Mouse (Mus musculus): Measurements from ENCODE around the gene Agrp. TPM values are rescaled to one million over a fixed set of nuclear protein-coding genes. Genes with fewer than 3 reads are reported as not detected.
A peak's percentile ranks its signal among the peaks of the same experiment; 100 is the strongest.

Agrp gene
- polyA plus RNA-seq, 1 experiment from 2014 or later: 0.73 TPM

DNA sequence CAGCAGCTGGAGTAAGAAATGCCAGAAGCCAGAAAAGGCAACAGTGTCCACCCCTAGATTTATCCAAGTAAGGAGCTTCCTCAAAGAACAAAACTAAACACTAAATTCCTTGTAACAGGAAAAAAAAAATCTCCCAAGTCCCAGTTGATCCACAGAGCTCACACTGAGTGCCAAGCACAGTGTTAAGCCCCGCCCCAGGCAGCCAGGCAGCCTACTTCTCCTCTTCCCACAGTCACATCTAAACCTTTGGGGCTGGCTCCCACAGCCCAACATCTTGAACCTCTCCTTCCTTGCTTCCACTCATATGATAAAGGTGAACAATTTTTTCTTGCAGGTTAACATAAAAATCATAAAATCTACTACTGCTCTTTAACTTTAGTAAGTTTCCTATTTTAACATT lies 73.3 kb downstream of the Agrp start:
- no peak overlapping the region for H3K4me3 ChIP-seq (ENCODE audit: low read depth, low read length)
- DNase-seq (ENCODE audit: low spot score): no peak
- H3K36me3 ChIP-seq (ENCODE audit: control insufficient read depth, insufficient read depth, low read length): no peaks in the 10 kb centered on the region; the same call in 1 of the 2 replicates
- H3K27me3 ChIP-seq (ENCODE audit: control insufficient read depth, insufficient read depth, low read length): no peaks in the 10 kb centered on the region
- no peak for ATAC-seq (ENCODE audit: insufficient number of reproducible peaks, low FRiP score, low TSS enrichment, low read depth)
- H3K27ac ChIP-seq (replicated peaks; ENCODE audit: low read depth, low read length): no peak overlapping the region
- H3K9me3 ChIP-seq (ENCODE audit: control insufficient read depth, low read length): no peaks in the 10 kb centered on the region
- no peak overlapping the region for H3K9ac ChIP-seq (ENCODE audit: low read length)
- H3K4me2 ChIP-seq (ENCODE audit: low read depth, severe bottlenecking): no peak overlapping the region
- H3K4me1 ChIP-seq (ENCODE audit: control insufficient read depth, insufficient read depth, low read length): peaks cover 8% of the 10 kb centered on the region
- 83% methylated on average over 1 of the region's 1 CpGs for WGBS

DNA sequence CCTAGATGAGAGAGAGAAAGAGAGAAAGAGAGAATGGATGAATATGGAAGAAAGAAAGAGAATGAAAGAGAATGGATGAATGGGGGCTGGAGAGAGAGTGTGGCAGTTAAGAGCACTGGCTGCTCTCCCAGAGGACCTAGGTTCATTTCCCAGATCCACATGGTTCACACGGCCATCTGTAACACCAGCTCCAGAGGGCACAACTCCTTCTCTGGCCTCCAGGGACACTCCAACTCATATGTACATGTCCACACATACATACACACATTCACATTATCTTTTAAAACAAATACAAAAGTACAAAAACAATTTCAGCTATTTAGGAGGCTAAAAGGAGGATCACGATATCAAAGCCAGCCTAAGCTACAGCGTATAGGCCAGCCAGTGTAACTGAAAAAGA lies 74.3 kb downstream of the Agrp start:
- H3K4me3 ChIP-seq (ENCODE audit: low read depth, low read length): no peak overlapping the region
- DNase-seq (ENCODE audit: low spot score) (no peak), ATAC-seq (ENCODE audit: insufficient number of reproducible peaks, low FRiP score, low TSS enrichment, low read depth) (no peak)
- H3K9ac ChIP-seq (ENCODE audit: low read length): no peak overlapping the region
- no peaks in the 10 kb centered on the region for H3K27me3 ChIP-seq (ENCODE audit: control insufficient read depth, insufficient read depth, low read length)
- H3K36me3 ChIP-seq (ENCODE audit: control insufficient read depth, insufficient read depth, low read length): no peaks in the 10 kb centered on the region; the same call in 1 of the 2 replicates
- peaks cover 8% of the 10 kb centered on the region for H3K4me1 ChIP-seq (ENCODE audit: control insufficient read depth, insufficient read depth, low read length)
- no peak overlapping the region for H3K27ac ChIP-seq (replicated peaks; ENCODE audit: low read depth, low read length)
- no peaks in the 10 kb centered on the region for H3K9me3 ChIP-seq (ENCODE audit: control insufficient read depth, low read length)
- WGBS: 93% methylated on average over 3 of the region's 3 CpGs
- H3K4me2 ChIP-seq (ENCODE audit: low read depth, severe bottlenecking): no peak overlapping the region

DNA sequence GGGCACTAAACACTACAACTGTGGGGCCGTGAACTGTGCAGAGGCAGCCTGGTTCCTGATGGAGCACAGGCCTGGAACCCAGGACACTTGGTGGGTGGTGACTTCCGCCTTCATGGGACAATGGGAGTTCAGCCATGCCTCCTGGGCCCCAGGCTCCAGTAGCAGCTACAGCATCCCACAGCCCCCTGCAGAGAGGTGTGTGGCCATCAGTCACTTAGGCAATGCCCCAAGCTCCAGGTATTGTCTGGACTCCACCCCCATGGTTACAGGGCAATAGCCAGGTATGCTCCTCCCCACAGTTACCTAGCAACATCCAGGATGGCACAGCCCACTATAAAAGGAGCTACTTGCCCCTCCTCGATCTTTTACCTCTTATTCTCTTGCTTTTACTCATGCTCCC lies 82.0 kb downstream of the Agrp start:
- H3K4me3 ChIP-seq (ENCODE audit: low read depth, low read length): no peak overlapping the region
- 80% methylated on average over 3 of the region's 3 CpGs for WGBS
- H3K36me3 ChIP-seq (ENCODE audit: control insufficient read depth, insufficient read depth, low read length): no peaks in the 10 kb centered on the region; the same call in none of the 2 replicates
- no peaks in the 10 kb centered on the region for H3K4me1 ChIP-seq (ENCODE audit: control insufficient read depth, insufficient read depth, low read length)
- no peak overlapping the region for H3K9ac ChIP-seq (ENCODE audit: low read length)
- DNase-seq (ENCODE audit: low spot score) (no peak), ATAC-seq (ENCODE audit: insufficient number of reproducible peaks, low FRiP score, low TSS enrichment, low read depth) (no peak)
- H3K27ac ChIP-seq (replicated peaks; ENCODE audit: low read depth, low read length): no peak overlapping the region
- no peak overlapping the region for H3K4me2 ChIP-seq (ENCODE audit: low read depth, severe bottlenecking)
- H3K9me3 ChIP-seq (ENCODE audit: control insufficient read depth, low read length): no peaks in the 10 kb centered on the region
- no peaks in the 10 kb centered on the region for H3K27me3 ChIP-seq (ENCODE audit: control insufficient read depth, insufficient read depth, low read length)

DNA sequence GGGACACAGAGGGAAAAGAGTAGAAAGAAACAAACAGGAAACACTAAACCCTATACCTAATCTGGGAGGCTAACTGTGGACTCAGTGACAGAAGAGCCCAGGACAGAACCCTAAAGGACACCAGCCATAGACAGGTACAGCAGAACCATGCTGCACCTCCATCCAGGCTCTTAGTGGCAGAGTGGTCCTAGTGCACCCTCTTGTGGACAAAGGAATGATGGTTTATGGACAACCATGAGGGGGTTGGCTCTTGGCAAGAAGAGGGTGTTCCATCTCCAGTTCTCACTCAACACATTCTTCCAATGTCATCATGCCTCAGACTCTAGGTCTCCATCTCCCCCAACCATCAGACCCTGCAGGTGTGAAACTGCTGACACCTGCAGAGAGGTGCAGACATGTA lies 83.1 kb downstream of the Agrp start:
- H3K4me1 ChIP-seq (ENCODE audit: control insufficient read depth, insufficient read depth, low read length): no peaks in the 10 kb centered on the region
- no peak overlapping the region for H3K9ac ChIP-seq (ENCODE audit: low read length)
- DNase-seq (ENCODE audit: low spot score) (peak; percentile 73), ATAC-seq (ENCODE audit: insufficient number of reproducible peaks, low FRiP score, low TSS enrichment, low read depth) (no peak)
- H3K36me3 ChIP-seq (ENCODE audit: control insufficient read depth, insufficient read depth, low read length): no peaks in the 10 kb centered on the region; the same call in 1 of the 2 replicates
- no peaks in the 10 kb centered on the region for H3K27me3 ChIP-seq (ENCODE audit: control insufficient read depth, insufficient read depth, low read length)
- H3K4me2 ChIP-seq (ENCODE audit: low read depth, severe bottlenecking): no peak overlapping the region
- H3K9me3 ChIP-seq (ENCODE audit: control insufficient read depth, low read length): no peaks in the 10 kb centered on the region
- no peak overlapping the region for H3K4me3 ChIP-seq (ENCODE audit: low read depth, low read length)
- no peak overlapping the region for H3K27ac ChIP-seq (replicated peaks; ENCODE audit: low read depth, low read length)

DNA sequence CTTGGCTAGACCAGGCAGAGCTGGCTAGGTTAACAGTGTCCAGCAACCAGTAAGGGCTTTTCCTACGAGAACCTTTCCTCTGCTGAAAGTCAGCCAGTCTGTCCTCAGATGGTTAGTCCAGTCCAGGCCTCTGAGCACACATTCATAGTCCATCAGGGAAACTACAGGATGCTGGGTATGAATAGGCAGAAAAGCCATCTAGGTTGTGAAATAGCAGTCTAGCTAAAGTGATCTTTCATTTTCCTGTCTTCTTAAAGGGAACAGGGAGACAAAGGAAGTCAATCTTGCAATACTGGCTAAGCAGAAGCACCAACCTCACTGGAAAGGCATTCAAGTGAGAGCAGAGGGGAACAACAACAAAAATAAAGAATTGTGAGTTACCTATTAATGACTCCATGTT lies 84.4 kb downstream of the Agrp start:
- Histone ChIP-seq H3K9me3 (ENCODE audit: control insufficient read depth, low read length) (no peaks in the 10 kb centered on the region), H3K4me2 (ENCODE audit: low read depth, severe bottlenecking) (no peak overlapping the region), H3K4me1 (ENCODE audit: control insufficient read depth, insufficient read depth, low read length) (no peaks in the 10 kb centered on the region), H3K4me3 (ENCODE audit: low read depth, low read length) (no peak overlapping the region), H3K36me3 (ENCODE audit: control insufficient read depth, insufficient read depth, low read length) (no peaks in the 10 kb centered on the region; the same call in 1 of the 2 replicates), H3K27ac (replicated peaks; ENCODE audit: low read depth, low read length) (no peak overlapping the region), H3K9ac (ENCODE audit: low read length) (no peak overlapping the region), H3K27me3 (ENCODE audit: control insufficient read depth, insufficient read depth, low read length) (no peaks in the 10 kb centered on the region)
- WGBS: 78% methylated on average over 1 of the region's 1 CpGs
- ATAC-seq (ENCODE audit: insufficient number of reproducible peaks, low FRiP score, low TSS enrichment, low read depth) (no peak), DNase-seq (ENCODE audit: low spot score) (no peak)

DNA sequence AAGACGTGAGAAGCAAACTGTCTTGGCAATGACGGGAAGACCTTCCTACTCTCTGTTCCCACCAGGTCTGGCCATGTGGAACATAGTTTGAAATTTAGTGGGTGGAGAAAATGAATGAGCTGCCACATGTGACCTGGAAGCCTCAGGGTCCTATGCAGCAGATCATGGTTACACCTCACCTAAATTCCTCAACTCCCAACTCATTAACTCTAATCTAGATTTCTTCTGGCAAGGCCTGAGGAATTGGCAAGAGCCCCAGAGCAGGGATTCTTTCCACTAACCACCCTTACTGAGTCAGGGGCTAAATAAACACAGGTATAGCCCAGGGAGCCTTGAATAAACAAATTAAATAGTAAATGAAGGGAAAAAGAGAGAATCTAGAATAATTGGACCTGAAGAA lies 85.2 kb downstream of the Agrp start:
- no peak for DNase-seq (ENCODE audit: low spot score)
- Histone ChIP-seq H3K4me1 (ENCODE audit: control insufficient read depth, insufficient read depth, low read length) (0 out of 2 replicates have a peak, but pooled peaks cover 2% of the 10 kb centered on the region), H3K36me3 (ENCODE audit: control insufficient read depth, insufficient read depth, low read length) (no peaks in the 10 kb centered on the region; the same call in 1 of the 2 replicates), H3K4me2 (ENCODE audit: low read depth, severe bottlenecking) (no peak overlapping the region), H3K9me3 (ENCODE audit: control insufficient read depth, low read length) (no peaks in the 10 kb centered on the region), H3K4me3 (ENCODE audit: low read depth, low read length) (no peak overlapping the region), H3K9ac (ENCODE audit: low read length) (no peak overlapping the region), H3K27me3 (ENCODE audit: control insufficient read depth, insufficient read depth, low read length) (no peaks in the 10 kb centered on the region), H3K27ac (replicated peaks; ENCODE audit: low read depth, low read length) (no peak overlapping the region)
- 90% methylated on average over 2 of the region's 2 CpGs for WGBS
- ATAC-seq (ENCODE audit: insufficient number of reproducible peaks, low FRiP score, low TSS enrichment, low read depth): no peak

DNA sequence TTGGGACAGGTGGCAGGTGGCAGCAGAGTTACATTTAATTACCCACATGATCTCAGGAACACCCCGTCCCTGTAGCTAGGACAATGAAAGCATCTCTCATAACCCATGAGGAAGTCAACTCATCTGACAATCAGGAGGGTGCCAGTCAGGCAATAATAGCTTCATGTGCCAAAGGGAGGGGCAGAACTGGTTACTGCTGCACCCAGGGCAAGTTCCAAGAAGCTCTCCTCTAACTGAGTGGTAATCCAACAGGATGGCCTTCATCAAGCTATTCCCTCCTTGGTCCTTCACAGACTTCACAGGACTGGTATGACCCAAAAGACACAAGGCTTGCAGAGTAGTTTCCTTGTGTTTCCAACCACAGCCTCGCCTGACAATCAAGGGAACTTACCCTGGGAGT lies 87.1 kb downstream of the Agrp start:
- no peak for ATAC-seq (ENCODE audit: insufficient number of reproducible peaks, low FRiP score, low TSS enrichment, low read depth)
- Histone ChIP-seq H3K27me3 (ENCODE audit: control insufficient read depth, insufficient read depth, low read length) (no peaks in the 10 kb centered on the region), H3K36me3 (ENCODE audit: control insufficient read depth, insufficient read depth, low read length) (no peaks in the 10 kb centered on the region), H3K9me3 (ENCODE audit: control insufficient read depth, low read length) (no peaks in the 10 kb centered on the region), H3K4me1 (ENCODE audit: control insufficient read depth, insufficient read depth, low read length) (0 out of 2 replicates have a peak, but pooled peaks cover 4% of the 10 kb centered on the region), H3K9ac (ENCODE audit: low read length) (no peak overlapping the region), H3K4me2 (ENCODE audit: low read depth, severe bottlenecking) (no peak overlapping the region), H3K4me3 (ENCODE audit: low read depth, low read length) (no peak overlapping the region), H3K27ac (replicated peaks; ENCODE audit: low read depth, low read length) (no peak overlapping the region)
- WGBS: 69% methylated on average over 2 of the region's 2 CpGs
- DNase-seq (ENCODE audit: low spot score): no peak

DNA sequence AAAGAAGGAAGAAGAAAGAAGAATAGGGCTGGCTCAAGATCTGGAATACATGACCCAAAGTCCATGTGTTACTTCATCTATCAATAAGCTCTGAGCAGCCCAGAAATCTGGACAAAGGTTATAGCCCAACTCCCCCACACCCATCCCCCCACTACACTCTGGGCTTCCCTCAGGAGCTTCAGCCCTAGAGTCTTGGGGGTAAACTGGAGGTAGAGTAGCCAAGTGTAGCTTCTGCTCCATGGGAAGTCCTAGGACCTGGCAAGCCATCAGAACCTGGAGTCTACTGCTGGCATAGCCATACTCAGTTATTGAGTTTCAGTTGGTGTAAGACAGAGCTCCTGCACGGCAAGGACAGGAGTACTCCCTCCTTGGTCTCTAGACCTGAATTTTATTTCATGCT lies 87.7 kb downstream of the Agrp start:
- ATAC-seq (ENCODE audit: insufficient number of reproducible peaks, low FRiP score, low TSS enrichment, low read depth) (no peak), DNase-seq (ENCODE audit: low spot score) (no peak)
- Histone ChIP-seq H3K4me1 (ENCODE audit: control insufficient read depth, insufficient read depth, low read length) (0 out of 2 replicates have a peak, but pooled peaks cover 4% of the 10 kb centered on the region), H3K27ac (replicated peaks; ENCODE audit: low read depth, low read length) (no peak overlapping the region), H3K4me3 (ENCODE audit: low read depth, low read length) (no peak overlapping the region), H3K9me3 (ENCODE audit: control insufficient read depth, low read length) (no peaks in the 10 kb centered on the region), H3K4me2 (ENCODE audit: low read depth, severe bottlenecking) (no peak overlapping the region), H3K36me3 (ENCODE audit: control insufficient read depth, insufficient read depth, low read length) (no peaks in the 10 kb centered on the region), H3K9ac (ENCODE audit: low read length) (no peak overlapping the region), H3K27me3 (ENCODE audit: control insufficient read depth, insufficient read depth, low read length) (no peaks in the 10 kb centered on the region)
- WGBS: 86% methylated on average over 1 of the region's 1 CpGs

Measured in limb, embryonic 11.5 days (tissue).